Mouse (Mus musculus) cortical plate, adult 2 months (tissue): Measurements from ENCODE around the gene Efcc1.

Experiments used
- CTCF ChIP-seq: fragments of 200-500 bp; IDR thresholded peaks from 2 replicates; pipeline ENCODE4 v1.5.1; 2011; ENCODE audit warnings: mild to moderate bottlenecking, control low read depth, low read length; ENCODE audit not compliant: insufficient read depth; ENCODE audit errors: extremely low read depth
- POLR2A ChIP-seq: fragments of 200-500 bp; IDR thresholded peaks from 2 replicates; pipeline ENCODE4 v1.6.1; 2011; ENCODE audit warnings: mild to moderate bottlenecking, low read length, control low read depth; ENCODE audit not compliant: insufficient read depth; ENCODE audit errors: extremely low read depth

DNA sequence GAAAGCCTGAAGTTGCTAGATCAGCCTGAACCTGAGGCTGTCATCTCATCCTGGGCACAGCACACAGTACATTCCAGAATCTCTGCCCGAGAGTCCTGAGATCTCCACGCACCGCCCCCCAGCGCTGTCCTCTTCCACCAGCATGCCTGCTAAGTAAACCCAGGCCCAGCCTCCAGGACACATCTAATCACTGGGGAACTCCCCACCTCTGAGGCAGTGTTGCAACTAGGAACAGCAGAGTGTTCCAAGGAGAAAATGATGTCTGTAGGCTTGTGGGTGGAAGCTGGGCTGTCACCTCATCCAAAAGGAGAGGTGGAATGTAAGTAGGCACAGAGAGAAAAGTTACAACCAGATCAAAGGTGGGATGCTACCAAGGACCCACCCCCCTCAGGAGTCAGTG is 24.5 kb downstream of the Efcc1 start:
- TF ChIP-seq CTCF = no peak
- TF ChIP-seq POLR2A = no peak
